Mouse (Mus musculus) kidney, embryonic 14.5 days (tissue): ENCODE measurements around the gene Epas1. TPM values are rescaled to one million over a fixed set of nuclear protein-coding genes. Genes with fewer than 3 reads are reported as not detected.

Experiments used
- ATAC-seq: fragments of 200-750 bp; cut with Nextera tagmentation; 2 replicates; pipeline ENCODE4 v1.8.0; 2017; ENCODE audit warnings: moderate number of reproducible peaks, mild to moderate bottlenecking, moderate TSS enrichment, moderate library complexity; ENCODE audit not compliant: low FRiP score, low TSS enrichment
- H3K27ac ChIP-seq: fragments of 300-500 bp; sonication (generic); 2 replicates; pipeline ENCODE4 v1.5.1; 2014; ENCODE audit warnings: low read depth, mild to moderate bottlenecking, low read length, moderate library complexity, mixed read lengths
- H3K27me3 ChIP-seq: fragments of 300-500 bp; sonication (generic); 2 replicates; pipeline ENCODE4 v1.6.1; 2014; ENCODE audit warnings: mild to moderate bottlenecking, low read length; ENCODE audit not compliant: control insufficient read depth, insufficient read depth
- H3K36me3 ChIP-seq: fragments of 300-500 bp; sonication (generic); 2 replicates; pipeline ENCODE4 v1.6.1; 2014; ENCODE audit warnings: low read length, mixed read lengths; ENCODE audit not compliant: control insufficient read depth, insufficient read depth
- H3K4me1 ChIP-seq: fragments of 300-500 bp; sonication (generic); 2 replicates; pipeline ENCODE4 v1.6.1; 2014; ENCODE audit warnings: low read length, mixed read lengths; ENCODE audit not compliant: control insufficient read depth, insufficient read depth
- H3K4me2 ChIP-seq: fragments of 300-500 bp; sonication (generic); replicated peaks from 2 replicates; pipeline ENCODE4 v1.6.1; 2014; ENCODE audit warnings: low read depth, mild to moderate bottlenecking, low read length
- H3K4me3 ChIP-seq: fragments of 300-500 bp; sonication (generic); 2 replicates; pipeline ENCODE4 v1.5.1; 2014; ENCODE audit warnings: mild to moderate bottlenecking, low read length
- H3K9ac ChIP-seq: fragments of 300-500 bp; sonication (generic); 2 replicates; pipeline ENCODE4 v1.6.1; 2014; ENCODE audit warnings: low read depth, mild to moderate bottlenecking, low read length, moderate library complexity
- H3K9me3 ChIP-seq: fragments of 300-500 bp; sonication (generic); 2 replicates; pipeline ENCODE4 v1.6.1; 2016; ENCODE audit warnings: low read length; ENCODE audit not compliant: control insufficient read depth
- WGBS: fragments of 180-500 bp; shearing (Covaris S2); extraction: QIAGEN DNeasy Blood & Tissue Kit; methylation state at CpG from one replicate; pipeline ENCODE4 v1.1.7; 2014; 5-methylcytosine and 5-hydroxymethylcytosine counted together
- polyA plus RNA-seq: library from polyadenylated mRNA; unstranded; fragments of >200 nt; fragmentation: Nextera tagmentation; extraction: Ambion mirVana; gene quantifications from 2 replicates; pipeline ENCODE4 v1.2.1, GENCODE M21; 2014

Gene Epas1
- 8.6 and 12.8 TPM in 2 replicates for polyA plus RNA-seq

GRCm38 (mm10) chr17:86753130-86753821 is at the start of gene Epas1:
Epas1 (plus strand) TSS chr17:86753700.
- Histone ChIP-seq H3K9me3 (no peaks in the 10 kb centered on the region), H3K9ac (peak within 1 kb of the TSS; percentile 62), H3K27ac (peak within 1 kb of the TSS; percentile 11; the same call in 1 of the 2 replicates), H3K27me3 (peaks cover 33% of the 10 kb centered on the region), H3K4me2 (peak within 1 kb of the TSS; percentile 95), H3K4me3 (peak within 1 kb of the TSS; percentile 54), H3K36me3 (no peaks in the 10 kb centered on the region), H3K4me1 (peaks cover 17% of the 10 kb centered on the region; the same call in 1 of the 2 replicates)
- under 1% methylated on average over 53 of the region's 60 CpGs for WGBS
- ATAC-seq, result peak; percentile 97

- Histone ChIP-seq H3K4me2 (no peak overlapping the region), H3K9me3 (no peaks in the 10 kb centered on the region), H3K36me3 (no peaks in the 10 kb centered on the region), H3K27ac (no peak overlapping the region), H3K4me1 (no peaks in the 10 kb centered on the region), H3K27me3 (no peaks in the 10 kb centered on the region), H3K4me3 (no peak overlapping the region), H3K9ac (no peak overlapping the region)
- no peak for ATAC-seq
- 66% methylated on average over 3 of the region's 3 CpGs for WGBS
Observed at GRCm38 (mm10) chr17:86705236-86705635, 48.3 kb upstream of the Epas1 start.

GRCm38 (mm10) chr17:86706467-86706866 is 47.0 kb upstream of the Epas1 start:
- H3K9me3 ChIP-seq, result no peaks in the 10 kb centered on the region
- no peak for ATAC-seq
- H3K36me3 ChIP-seq, result no peaks in the 10 kb centered on the region
- WGBS, result 73% methylated on average over 1 of the region's 1 CpGs
- H3K27me3 ChIP-seq, result no peaks in the 10 kb centered on the region
- no peaks in the 10 kb centered on the region for H3K4me1 ChIP-seq
- no peak overlapping the region for H3K4me3 ChIP-seq
- no peak overlapping the region for H3K9ac ChIP-seq
- H3K4me2 ChIP-seq, result no peak overlapping the region
- no peak overlapping the region for H3K27ac ChIP-seq

GRCm38 (mm10) chr17:86709803-86710202 is 43.7 kb upstream of the Epas1 start:
- ATAC-seq, result no peak
- no peaks in the 10 kb centered on the region for H3K27me3 ChIP-seq
- H3K27ac ChIP-seq, result no peak overlapping the region
- WGBS, result 84% methylated on average over 8 of the region's 8 CpGs
- no peaks in the 10 kb centered on the region for H3K9me3 ChIP-seq
- H3K4me3 ChIP-seq, result no peak overlapping the region
- H3K9ac ChIP-seq, result no peak overlapping the region
- H3K4me1 ChIP-seq, result no peaks in the 10 kb centered on the region; the same call in 1 of the 2 replicates
- no peaks in the 10 kb centered on the region for H3K36me3 ChIP-seq
- no peak overlapping the region for H3K4me2 ChIP-seq

GRCm38 (mm10) chr17:86710379-86710778 is 43.1 kb upstream of the Epas1 start:
- Histone ChIP-seq H3K9ac (no peak overlapping the region), H3K4me1 (no peaks in the 10 kb centered on the region; the same call in 1 of the 2 replicates), H3K27ac (no peak overlapping the region), H3K27me3 (no peaks in the 10 kb centered on the region), H3K4me3 (no peak overlapping the region), H3K9me3 (no peaks in the 10 kb centered on the region), H3K36me3 (no peaks in the 10 kb centered on the region), H3K4me2 (no peak overlapping the region)
- ATAC-seq, result no peak
- 81% methylated on average over 8 of the region's 8 CpGs for WGBS

- Histone ChIP-seq H3K27me3 (no peaks in the 10 kb centered on the region), H3K27ac (no peak overlapping the region), H3K9me3 (no peaks in the 10 kb centered on the region), H3K4me2 (no peak overlapping the region), H3K9ac (no peak overlapping the region), H3K4me3 (no peak overlapping the region), H3K4me1 (no peaks in the 10 kb centered on the region; the same call in 1 of the 2 replicates), H3K36me3 (no peaks in the 10 kb centered on the region)
- WGBS, result 40% methylated on average over 5 of the region's 5 CpGs
- no peak for ATAC-seq
Observed at GRCm38 (mm10) chr17:86711949-86712348, 41.6 kb upstream of the Epas1 start.

GRCm38 (mm10) chr17:86712601-86713000 is 40.9 kb upstream of the Epas1 start:
- Histone ChIP-seq H3K27me3 (no peaks in the 10 kb centered on the region), H3K4me3 (no peak overlapping the region), H3K9me3 (no peaks in the 10 kb centered on the region), H3K27ac (no peak overlapping the region), H3K9ac (no peak overlapping the region), H3K4me1 (no peaks in the 10 kb centered on the region; the same call in 1 of the 2 replicates), H3K4me2 (no peak overlapping the region), H3K36me3 (no peaks in the 10 kb centered on the region)
- ATAC-seq, result no peak
- 90% methylated on average over 8 of the region's 8 CpGs for WGBS

- Histone ChIP-seq H3K27ac (no peak overlapping the region), H3K4me3 (no peak overlapping the region), H3K4me1 (no peaks in the 10 kb centered on the region; the same call in 1 of the 2 replicates), H3K4me2 (no peak overlapping the region), H3K36me3 (no peaks in the 10 kb centered on the region), H3K9me3 (no peaks in the 10 kb centered on the region), H3K27me3 (no peaks in the 10 kb centered on the region), H3K9ac (no peak overlapping the region)
- 8% methylated on average over 8 of the region's 8 CpGs for WGBS
- ATAC-seq, result peak; percentile 68; the same call in 1 of the 2 replicates
Observed at GRCm38 (mm10) chr17:86713591-86713990, 39.9 kb upstream of the Epas1 start.

- no peak overlapping the region for H3K27ac ChIP-seq
- no peak for ATAC-seq
- no peaks in the 10 kb centered on the region for H3K9me3 ChIP-seq
- H3K4me2 ChIP-seq, result no peak overlapping the region
- H3K36me3 ChIP-seq, result no peaks in the 10 kb centered on the region
- H3K9ac ChIP-seq, result no peak overlapping the region
- no peaks in the 10 kb centered on the region for H3K27me3 ChIP-seq
- 62% methylated on average over 8 of the region's 8 CpGs for WGBS
- no peak overlapping the region for H3K4me3 ChIP-seq
- H3K4me1 ChIP-seq, result no peaks in the 10 kb centered on the region
Observed at GRCm38 (mm10) chr17:86724786-86725415, 28.6 kb upstream of the Epas1 start.
